Mouse (Mus musculus) C2C12 (cell line): Measurements from ENCODE around the gene Phrf1. TPM values are rescaled to one million over a fixed set of nuclear protein-coding genes. Genes with fewer than 3 reads are reported as not detected.

Experiments used
- H3K27me3 ChIP-seq: one replicate; pipeline ENCODE4 v1.6.1; 2011; ENCODE audit not compliant: control insufficient read depth, insufficient read depth, insufficient read length
- H3K36me3 ChIP-seq: one replicate; pipeline ENCODE4 v1.6.1; 2011; ENCODE audit not compliant: control insufficient read depth, insufficient read depth
- H3K4me3 ChIP-seq: one replicate; pipeline ENCODE4 v1.5.1; 2011; ENCODE audit warnings: mild to moderate bottlenecking, control low read depth; ENCODE audit not compliant: poor library complexity, insufficient read depth, severe bottlenecking
- H3K79me2 ChIP-seq: one replicate; pipeline ENCODE4 v1.6.1; 2011; ENCODE audit not compliant: control insufficient read depth, insufficient read depth
- H3K79me3 ChIP-seq: one replicate; pipeline ENCODE4 v1.6.1; 2011; ENCODE audit warnings: low read depth, control low read depth
- H3ac ChIP-seq: one replicate; pipeline ENCODE3; 2011; ENCODE audit warnings: low read depth; ENCODE audit not compliant: control insufficient read depth, insufficient read length
- CEBPB ChIP-seq: IDR thresholded peaks from one replicate; pipeline ENCODE4 v1.6.1; 2011; ENCODE audit warnings: low read depth, mild to moderate bottlenecking, control low read depth, moderate library complexity
- CTCF ChIP-seq: IDR thresholded peaks from one replicate; pipeline ENCODE4 v1.5.1; 2011; ENCODE audit not compliant: control insufficient read depth, insufficient read depth, insufficient read length
- FOSL1 ChIP-seq: IDR thresholded peaks from one replicate; pipeline ENCODE4 v1.8.0; 2011; ENCODE audit warnings: mild to moderate bottlenecking, low read length; ENCODE audit not compliant: poor library complexity, insufficient read depth, severe bottlenecking
- MAX ChIP-seq: IDR thresholded peaks from one replicate; pipeline ENCODE4 v1.6.1; 2011; ENCODE audit warnings: mild to moderate bottlenecking, control low read depth
- MYOD1 ChIP-seq: IDR thresholded peaks from one replicate; pipeline ENCODE4 v1.6.1; 2011; ENCODE audit warnings: low read depth; ENCODE audit not compliant: control insufficient read depth, insufficient read length
- MYOG ChIP-seq: IDR thresholded peaks from one replicate; pipeline ENCODE4 v1.6.1; 2011; ENCODE audit not compliant: control insufficient read depth, insufficient read length; ENCODE audit errors: extremely low read depth
- USF1 ChIP-seq: IDR thresholded peaks from one replicate; pipeline ENCODE4 v1.6.1; 2011; ENCODE audit warnings: low read depth, mild to moderate bottlenecking, control low read depth, moderate library complexity
- polyA plus RNA-seq: library from polyadenylated mRNA; unstranded; fragments of >200 nt; fragmentation: generic; extraction: Trizol; gene quantifications from one replicate; pipeline ENCODE4 v1.2.1, GENCODE M21; 2012; ENCODE audit warnings: missing spikeins

Gene Phrf1
- polyA plus RNA-seq, 1 experiment = 60.2 TPM

DNA sequence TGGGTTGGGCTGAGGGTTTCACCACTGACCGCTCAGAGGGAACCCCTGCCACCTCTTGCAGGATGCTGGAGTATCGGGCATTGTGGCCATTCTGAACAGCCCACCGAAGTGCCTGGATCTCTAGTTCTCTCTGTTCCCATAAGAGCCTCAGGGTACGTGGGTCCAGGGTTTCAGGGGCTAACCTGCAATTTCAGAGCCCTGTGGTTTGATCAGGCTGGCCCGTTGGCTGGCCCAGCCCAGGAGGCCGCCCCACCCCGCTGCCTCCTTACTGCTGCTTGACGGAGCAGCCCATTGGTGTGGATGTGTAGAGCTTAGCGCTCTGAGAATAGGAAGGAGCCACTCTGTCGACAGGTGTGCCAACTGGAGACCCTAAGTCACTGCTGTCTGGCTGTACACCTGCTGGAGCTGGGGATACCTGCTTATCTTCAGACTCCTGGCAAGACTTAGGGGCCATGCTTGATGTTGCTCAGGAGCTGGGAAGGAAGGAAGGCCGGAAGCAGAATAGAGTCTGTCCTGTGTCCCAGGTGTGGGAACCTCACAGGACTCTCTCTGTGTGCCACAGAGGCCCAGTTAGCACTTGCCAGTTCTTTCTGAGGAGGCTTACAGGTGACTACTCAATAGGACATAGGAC lies 14.9 kb upstream of the Phrf1 start, which contains the start of gene Lmntd2:
Gene Lmntd2 (minus strand): TSS at position 476 of the 631 bp plus-strand sequence.
- Histone ChIP-seq H3ac (no peak within 1 kb of the TSS), H3K27me3 (peaks cover 52% of the 10 kb centered on the region), H3K79me3 (no peaks in the 10 kb centered on the region), H3K36me3 (no peaks in the 10 kb centered on the region), H3K79me2 (no peaks in the 10 kb centered on the region), H3K4me3 (no peak within 1 kb of the TSS)
- TF ChIP-seq MYOD1 (no peak), MAX (no peak), CEBPB (no peak), FOSL1 (no peak), CTCF (no peak), USF1 (no peak), MYOG (no peak)

DNA sequence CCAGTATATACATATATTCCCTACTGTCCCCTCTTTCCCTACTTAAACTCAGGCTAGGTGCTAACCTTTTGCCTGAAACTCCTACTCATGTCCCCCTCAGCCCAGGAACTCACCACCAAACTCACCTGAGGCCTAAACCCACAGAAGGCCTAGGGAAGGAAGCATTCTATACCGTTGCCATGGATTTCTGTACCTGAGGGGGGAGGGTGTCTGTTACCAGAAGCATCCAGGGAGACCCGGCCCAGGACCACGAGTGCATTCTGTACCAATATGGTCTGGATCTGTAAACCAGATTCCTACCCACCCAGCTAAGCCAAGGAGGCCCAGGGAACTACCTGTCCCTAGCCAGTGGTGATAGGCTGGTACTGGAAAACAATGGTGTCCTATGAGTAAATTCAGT lies 14.3 kb upstream of the Phrf1 start:
- H3ac ChIP-seq = no peak overlapping the region
- no peak overlapping the region for H3K4me3 ChIP-seq
- no peaks in the 10 kb centered on the region for H3K79me2 ChIP-seq
- no peaks in the 10 kb centered on the region for H3K79me3 ChIP-seq
- H3K36me3 ChIP-seq = no peaks in the 10 kb centered on the region
- TF ChIP-seq CTCF (no peak), CEBPB (no peak), MYOG (no peak), FOSL1 (no peak), MAX (no peak), USF1 (no peak), MYOD1 (no peak)
- H3K27me3 ChIP-seq = peaks cover 46% of the 10 kb centered on the region

DNA sequence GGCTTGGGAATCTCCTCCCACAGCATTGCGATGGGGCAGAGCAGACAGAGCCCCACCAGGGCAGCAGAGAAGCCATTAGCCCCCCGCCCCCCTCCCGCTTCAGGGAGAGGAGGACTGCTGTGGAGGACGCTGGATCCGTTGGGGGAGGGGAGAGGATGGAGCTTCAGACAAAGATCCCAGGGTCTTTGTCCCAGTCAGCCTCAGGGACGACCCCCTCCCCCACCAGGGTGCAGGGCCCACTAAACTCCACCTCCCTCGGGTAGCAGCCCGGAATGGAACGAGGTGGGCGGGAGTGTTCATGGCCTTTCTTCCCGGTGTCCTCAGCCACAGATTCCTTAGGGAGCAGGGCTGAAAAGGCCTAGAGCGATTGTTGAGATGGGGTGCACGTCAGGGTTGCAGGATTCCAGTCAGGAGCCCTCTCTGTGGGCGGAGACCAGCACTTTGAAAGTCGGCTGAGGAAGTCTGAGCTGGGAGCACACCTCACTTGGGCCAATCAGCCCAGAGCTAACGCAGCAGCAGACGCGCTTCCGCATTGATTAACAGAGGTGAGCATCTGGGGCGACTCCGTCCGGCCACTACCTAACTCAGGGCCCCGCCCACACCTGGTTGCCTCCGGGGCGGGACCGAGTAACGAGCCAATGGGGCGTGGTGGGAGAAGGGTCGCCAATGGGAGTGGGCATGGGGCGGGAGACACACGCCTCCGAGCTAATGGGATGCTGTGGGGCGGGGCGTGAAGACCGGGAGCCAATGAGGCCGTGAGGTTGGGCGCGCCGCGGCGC lies 13.3 kb upstream of the Phrf1 start, which contains the start of gene Rassf7:
Gene Rassf7 (plus strand): TSS at position 760 of the 779 bp plus-strand sequence.
- Histone ChIP-seq H3K79me3 (no peaks in the 10 kb centered on the region), H3ac (peak within 1 kb of the TSS; percentile 69), H3K79me2 (no peaks in the 10 kb centered on the region), H3K36me3 (no peaks in the 10 kb centered on the region), H3K4me3 (peak within 1 kb of the TSS; percentile 34), H3K27me3 (peaks cover 37% of the 10 kb centered on the region)
- no peak for TF ChIP-seq MYOD1
- TF ChIP-seq CEBPB = no peak
- TF ChIP-seq CTCF = no peak
- no peak for TF ChIP-seq USF1
- TF ChIP-seq FOSL1 = no peak
- no peak for TF ChIP-seq MYOG
- no peak for TF ChIP-seq MAX

DNA sequence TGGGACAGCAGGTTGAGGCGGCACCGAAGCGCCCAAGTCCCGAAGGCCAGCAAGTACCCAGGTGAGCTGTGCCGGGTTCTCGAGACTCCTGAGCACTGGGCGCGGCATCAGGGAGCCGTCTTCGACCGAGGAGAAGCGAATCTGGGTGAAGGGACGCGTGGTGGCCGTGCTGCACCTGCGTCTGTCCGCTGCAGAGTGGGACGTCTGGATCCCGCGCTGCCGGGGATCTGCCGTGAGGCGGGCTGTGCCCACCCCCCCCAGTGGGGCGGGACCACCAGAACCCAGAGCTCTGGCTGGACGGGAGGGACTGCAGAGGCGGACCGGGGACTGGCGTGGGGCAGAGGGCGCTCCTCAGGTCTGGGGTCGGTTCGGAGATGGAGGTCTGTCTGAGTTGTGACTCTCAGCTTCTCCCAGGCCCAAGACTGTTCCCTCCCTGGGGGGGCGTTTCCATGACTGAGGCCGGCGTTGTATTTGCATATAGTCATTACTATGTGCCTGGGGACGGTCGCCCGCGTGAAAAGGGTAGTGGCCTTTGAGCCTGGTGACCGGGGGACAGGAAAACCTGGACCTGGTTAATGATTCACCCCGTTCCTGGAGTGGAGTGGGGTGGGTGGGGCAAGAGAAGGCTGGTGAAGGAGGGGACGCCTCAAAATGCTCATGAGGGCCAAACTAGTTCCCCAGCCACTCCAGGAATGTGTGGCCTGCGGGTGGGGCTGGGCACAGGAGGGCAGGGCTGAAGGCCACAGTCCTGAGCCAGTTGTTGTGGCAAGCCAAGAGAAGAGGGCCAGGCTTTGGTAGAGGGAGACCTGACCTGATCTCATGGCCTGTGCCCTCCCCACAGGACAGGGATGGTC lies 12.5 kb upstream of the Phrf1 start:
- Histone ChIP-seq H3K79me2 (no peaks in the 10 kb centered on the region), H3K36me3 (no peaks in the 10 kb centered on the region), H3ac (peak overlapping the region; percentile 69), H3K27me3 (peaks cover 29% of the 10 kb centered on the region), H3K4me3 (peak overlapping the region; percentile 34), H3K79me3 (no peaks in the 10 kb centered on the region)
- TF ChIP-seq USF1 (no peak), MYOG (no peak), CTCF (no peak), MYOD1 (no peak), FOSL1 (no peak), MAX (no peak), CEBPB (no peak)

DNA sequence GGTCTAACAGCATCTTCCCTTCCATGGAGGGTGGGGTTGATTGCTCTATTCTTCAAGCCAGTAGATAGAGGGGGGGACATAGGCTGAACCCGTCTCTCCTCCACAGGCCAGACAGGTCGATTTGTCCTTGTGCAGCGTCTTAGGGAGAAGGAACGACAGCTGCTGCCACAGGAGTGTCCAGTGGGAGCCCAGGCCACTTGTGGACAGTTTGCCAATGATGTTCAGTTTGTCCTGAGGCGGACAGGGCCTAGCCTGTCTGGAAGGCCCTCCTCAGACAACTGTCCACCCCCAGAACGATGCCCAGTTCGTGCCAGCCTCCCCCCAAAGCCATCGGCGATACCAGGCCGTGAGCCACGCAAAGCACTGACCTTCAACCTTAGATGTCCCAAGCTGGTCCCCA lies 11.7 kb upstream of the Phrf1 start:
- H3ac ChIP-seq = no peak overlapping the region
- H3K79me3 ChIP-seq = no peaks in the 10 kb centered on the region
- H3K4me3 ChIP-seq = no peak overlapping the region
- TF ChIP-seq MAX = no peak
- TF ChIP-seq CTCF = no peak
- no peak for TF ChIP-seq FOSL1
- no peak for TF ChIP-seq USF1
- no peak for TF ChIP-seq MYOD1
- TF ChIP-seq MYOG = no peak
- no peak for TF ChIP-seq CEBPB
- H3K36me3 ChIP-seq = no peaks in the 10 kb centered on the region
- H3K27me3 ChIP-seq = peaks cover 21% of the 10 kb centered on the region
- no peaks in the 10 kb centered on the region for H3K79me2 ChIP-seq
